Mouse (Mus musculus): ENCODE data around the gene Paqr6.

- no peak for TF ChIP-seq CTCF (IDR thresholded peaks at IDR 0.05; ENCODE audit: low read depth)
- no peak for TF ChIP-seq EP300 (IDR thresholded peaks at IDR 0.05; ENCODE audit: low read depth)
Measured at GRCm38 (mm10) chr3:88418016-88418415, 53.6 kb downstream of the Paqr6 start.
